Mouse (Mus musculus) midbrain, embryonic 13.5 days (tissue): ENCODE data around the gene Prr13. TPM values are rescaled to one million over a fixed set of nuclear protein-coding genes. Genes with fewer than 3 reads are reported as not detected.

ENCODE experiments used
- ATAC-seq: fragments of 200-750 bp; cut with Nextera tagmentation; 2 replicates; pipeline ENCODE4 v1.8.0; 2017; ENCODE audit warnings: mild to moderate bottlenecking, moderate TSS enrichment, moderate library complexity
- H3K27ac ChIP-seq: fragments of 300-500 bp; sonication (generic); 2 replicates; pipeline ENCODE4 v1.5.1; 2015; ENCODE audit warnings: inconsistent platforms, mild to moderate bottlenecking, moderate library complexity
- H3K27me3 ChIP-seq: fragments of 300-500 bp; sonication (generic); 2 replicates; pipeline ENCODE4 v1.6.1; 2015; ENCODE audit warnings: mild to moderate bottlenecking, inconsistent platforms
- H3K36me3 ChIP-seq: fragments of 300-500 bp; sonication (generic); 2 replicates; pipeline ENCODE4 v1.6.1; 2015; ENCODE audit warnings: mild to moderate bottlenecking, inconsistent platforms
- H3K4me1 ChIP-seq: fragments of 300-500 bp; sonication (generic); replicated peaks from 2 replicates; pipeline ENCODE4 v1.6.1; 2015; ENCODE audit warnings: inconsistent platforms
- H3K4me2 ChIP-seq: fragments of 300-500 bp; sonication (generic); replicated peaks from 2 replicates; pipeline ENCODE4 v1.6.1; 2015; ENCODE audit warnings: moderate library complexity, mild to moderate bottlenecking, inconsistent platforms
- H3K4me3 ChIP-seq: fragments of 300-500 bp; sonication (generic); replicated peaks from 2 replicates; pipeline ENCODE4 v1.5.1; 2015; ENCODE audit warnings: mild to moderate bottlenecking, inconsistent platforms
- H3K9ac ChIP-seq: fragments of 300-500 bp; sonication (generic); replicated peaks from 2 replicates; pipeline ENCODE4 v1.6.1; 2015; ENCODE audit warnings: mild to moderate bottlenecking, inconsistent platforms
- H3K9me3 ChIP-seq: fragments of 300-500 bp; sonication (generic); 2 replicates; pipeline ENCODE4 v1.6.1; 2016; ENCODE audit warnings: mild to moderate bottlenecking, inconsistent platforms
- WGBS: fragments of 180-500 bp; shearing (Covaris S2); methylation state at CpG from one replicate; pipeline ENCODE4 v1.1.7; 2015; 5-methylcytosine and 5-hydroxymethylcytosine counted together
- polyA plus RNA-seq: library from polyadenylated mRNA; unstranded; fragments of >200 nt; fragmentation: Nextera tagmentation; extraction: Ambion mirVana; gene quantifications from 2 replicates; pipeline ENCODE4 v1.2.1, GENCODE M21; 2015

The Prr13 gene
- polyA plus RNA-seq, 1 experiment from 2014 or later, result 113 TPM

DNA sequence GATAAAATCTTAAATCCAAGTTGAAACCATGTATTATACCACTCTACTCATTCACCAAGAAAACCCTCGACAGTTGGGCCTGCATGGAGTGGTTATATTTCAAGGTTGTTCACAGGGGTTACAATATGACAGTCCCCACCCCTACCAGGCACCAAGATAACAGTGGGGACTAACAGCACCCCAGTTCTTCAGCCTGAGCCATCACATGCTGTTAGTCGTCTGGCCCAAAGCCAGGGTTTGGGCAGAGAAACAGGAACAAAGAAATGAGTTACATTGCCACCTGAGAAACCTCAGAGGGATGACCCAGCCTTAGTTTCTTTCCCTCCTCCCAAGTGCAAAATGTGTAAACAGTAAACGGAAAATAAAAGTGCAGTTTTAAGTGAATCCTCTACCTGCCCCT is 40.5 kb downstream of the Prr13 start:
- H3K27ac ChIP-seq, result no peak overlapping the region
- no peak overlapping the region for H3K4me2 ChIP-seq
- ATAC-seq, result no peak
- H3K9me3 ChIP-seq, result no peaks in the 10 kb centered on the region
- H3K9ac ChIP-seq, result no peak overlapping the region
- 83% methylated on average over 3 of the region's 3 CpGs for WGBS
- no peaks in the 10 kb centered on the region for H3K27me3 ChIP-seq
- no peak overlapping the region for H3K4me3 ChIP-seq
- H3K36me3 ChIP-seq, result peaks cover 93% of the 10 kb centered on the region
- no peaks in the 10 kb centered on the region for H3K4me1 ChIP-seq

GRCm38 (mm10) chr15:102499851-102500250 is 41.0 kb downstream of the Prr13 start:
- no peak for ATAC-seq
- no peak overlapping the region for H3K27ac ChIP-seq
- no peak overlapping the region for H3K4me2 ChIP-seq
- whole genome bisulfite sequencing, result 93% methylated on average over 6 of the region's 6 CpGs
- no peaks in the 10 kb centered on the region for H3K9me3 ChIP-seq
- no peak overlapping the region for H3K4me3 ChIP-seq
- H3K9ac ChIP-seq, result no peak overlapping the region
- H3K4me1 ChIP-seq, result no peaks in the 10 kb centered on the region
- no peaks in the 10 kb centered on the region for H3K27me3 ChIP-seq
- peaks cover 94% of the 10 kb centered on the region for H3K36me3 ChIP-seq

- Histone ChIP-seq H3K4me1 (no peaks in the 10 kb centered on the region), H3K4me2 (no peak overlapping the region), H3K27ac (no peak overlapping the region), H3K4me3 (no peak overlapping the region), H3K9ac (no peak overlapping the region), H3K27me3 (no peaks in the 10 kb centered on the region), H3K36me3 (peaks cover 94% of the 10 kb centered on the region), H3K9me3 (no peaks in the 10 kb centered on the region)
- no peak for ATAC-seq
- WGBS, result 96% methylated on average over 5 of the region's 5 CpGs
Measured at GRCm38 (mm10) chr15:102500479-102500878, 41.7 kb downstream of the Prr13 start.

- Histone ChIP-seq H3K27me3 (no peaks in the 10 kb centered on the region), H3K4me1 (no peaks in the 10 kb centered on the region), H3K27ac (no peak overlapping the region), H3K9ac (no peak overlapping the region), H3K4me3 (no peak overlapping the region), H3K9me3 (no peaks in the 10 kb centered on the region), H3K4me2 (no peak overlapping the region), H3K36me3 (peaks cover 94% of the 10 kb centered on the region)
- ATAC-seq, result peak; percentile 18; the same call in 1 of the 2 replicates
- 92% methylated on average over 19 of the region's 19 CpGs for WGBS
Measured at GRCm38 (mm10) chr15:102501084-102501814, 42.4 kb downstream of the Prr13 start.

- ATAC-seq, result no peak
- Histone ChIP-seq H3K9me3 (no peaks in the 10 kb centered on the region), H3K27me3 (no peaks in the 10 kb centered on the region), H3K4me3 (no peak overlapping the region), H3K4me2 (no peak overlapping the region), H3K4me1 (no peaks in the 10 kb centered on the region), H3K27ac (no peak overlapping the region), H3K9ac (no peak overlapping the region), H3K36me3 (peaks cover 86% of the 10 kb centered on the region)
- WGBS, result 84% methylated on average over 9 of the region's 9 CpGs
Measured at GRCm38 (mm10) chr15:102502254-102502840, 43.5 kb downstream of the Prr13 start.

DNA sequence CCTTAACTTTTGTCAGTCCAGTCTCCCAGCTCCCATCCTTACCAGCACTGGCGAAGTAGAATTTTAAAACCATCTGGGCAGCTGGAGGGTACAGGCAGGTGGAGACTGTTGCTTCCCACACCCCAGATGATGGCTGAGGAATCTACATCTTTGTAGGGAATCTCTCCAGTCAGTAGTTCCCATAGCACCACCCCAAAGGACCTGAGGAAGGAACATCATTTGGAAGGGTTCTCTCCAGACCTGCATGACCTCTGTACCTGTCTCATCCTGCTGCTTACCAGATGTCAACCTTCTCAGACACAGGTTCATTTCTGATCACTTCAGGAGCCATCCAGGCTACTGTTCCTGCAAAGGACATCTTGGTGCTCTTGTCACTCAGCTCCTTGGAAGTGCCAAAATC is 44.6 kb downstream of the Prr13 start, which contains the start of gene Gm10337:
Gene Gm10337 (plus strand): TSS at position 276 of the 400 bp plus-strand sequence.
- Histone ChIP-seq H3K9me3 (no peaks in the 10 kb centered on the region), H3K4me1 (peaks cover 4% of the 10 kb centered on the region), H3K27me3 (no peaks in the 10 kb centered on the region), H3K36me3 (peaks cover 83% of the 10 kb centered on the region), H3K4me2 (no peak within 1 kb of the TSS), H3K9ac (no peak within 1 kb of the TSS), H3K27ac (no peak within 1 kb of the TSS), H3K4me3 (no peak within 1 kb of the TSS)
- no peak for ATAC-seq
- WGBS, result 88% methylated on average over 1 of the region's 1 CpGs

DNA sequence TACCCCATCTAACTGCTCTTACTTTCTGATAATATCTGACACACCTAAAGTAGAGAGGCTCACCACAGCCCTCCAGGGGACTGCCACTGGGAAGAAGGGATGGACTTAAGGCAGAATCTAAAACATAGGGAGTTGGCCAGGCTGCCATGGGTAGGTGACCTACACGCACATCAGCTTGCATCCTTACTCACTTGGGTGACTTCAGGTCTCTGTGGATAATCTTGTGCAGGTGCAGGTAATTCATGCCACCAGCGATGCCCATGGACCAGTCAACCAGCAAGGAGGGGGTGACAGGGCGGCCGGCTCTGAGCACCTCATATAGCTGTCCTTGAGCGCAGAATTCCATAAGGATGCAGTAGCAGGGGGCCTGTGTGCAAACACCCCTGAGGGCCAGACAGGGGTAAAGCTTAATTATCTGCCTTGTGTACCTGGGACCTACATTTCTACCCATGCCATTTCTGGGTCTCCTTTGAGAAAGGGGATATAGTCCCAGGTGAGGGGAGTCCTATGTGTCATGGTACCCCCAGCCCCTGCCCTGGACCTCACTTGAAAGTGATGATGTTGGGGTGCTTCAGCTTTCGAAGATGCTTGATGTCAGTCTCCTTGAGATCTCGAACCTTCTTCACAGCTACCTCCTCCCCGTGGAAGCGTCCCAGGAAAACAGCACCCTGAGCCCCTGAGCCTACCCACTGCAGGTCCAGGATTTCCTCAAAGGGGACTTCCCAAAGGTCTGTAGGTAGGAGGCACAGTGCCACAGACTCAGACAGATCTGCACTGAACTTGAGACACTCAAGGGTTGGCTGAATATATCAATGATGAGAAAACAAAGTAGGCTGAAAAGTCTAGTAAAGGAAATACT is 45.3 kb downstream of the Prr13 start:
- no peak overlapping the region for H3K27ac ChIP-seq
- no peak overlapping the region for H3K9ac ChIP-seq
- H3K36me3 ChIP-seq, result peaks cover 78% of the 10 kb centered on the region
- 87% methylated on average over 9 of the region's 9 CpGs for WGBS
- no peak for ATAC-seq
- no peak overlapping the region for H3K4me3 ChIP-seq
- H3K27me3 ChIP-seq, result no peaks in the 10 kb centered on the region
- peaks cover 11% of the 10 kb centered on the region for H3K4me1 ChIP-seq
- H3K9me3 ChIP-seq, result no peaks in the 10 kb centered on the region
- H3K4me2 ChIP-seq, result no peak overlapping the region

DNA sequence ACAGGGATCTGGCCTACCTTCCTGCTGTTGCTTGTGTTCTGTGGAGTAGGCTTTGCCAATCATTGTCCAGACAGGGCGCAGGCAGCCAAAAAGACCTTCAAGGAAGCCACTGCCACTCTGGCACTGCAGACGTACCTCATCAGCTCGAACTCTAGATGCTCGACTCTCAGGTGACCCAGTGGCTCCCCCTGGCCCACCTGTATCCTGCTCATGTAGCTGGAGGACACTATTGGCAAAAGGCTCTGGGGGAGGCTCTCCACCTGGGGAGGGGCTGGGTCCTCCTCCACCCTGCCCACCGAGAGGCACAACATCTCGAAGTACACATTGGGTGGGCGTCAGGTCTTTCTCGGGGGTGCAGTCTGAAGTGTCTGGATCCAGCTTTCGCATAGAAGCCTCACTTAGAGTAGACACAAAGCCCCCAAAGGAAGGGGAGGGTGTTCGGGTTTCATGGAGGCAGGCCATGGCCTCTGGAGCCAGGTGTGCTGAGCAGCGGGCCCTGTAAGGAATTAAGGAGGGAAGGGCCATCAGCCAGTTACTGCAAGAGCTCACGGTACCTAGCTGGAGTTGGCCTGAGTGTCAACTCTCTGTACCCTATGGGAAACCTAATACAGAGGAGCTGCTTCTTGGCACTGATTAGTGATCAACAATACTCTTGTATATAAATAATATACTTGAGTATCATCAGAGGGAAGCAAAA is 46.4 kb downstream of the Prr13 start:
- WGBS, result 81% methylated on average over 12 of the region's 12 CpGs
- H3K9ac ChIP-seq, result no peak overlapping the region
- H3K27ac ChIP-seq, result no peak overlapping the region
- no peak overlapping the region for H3K4me3 ChIP-seq
- no peaks in the 10 kb centered on the region for H3K27me3 ChIP-seq
- peaks cover 68% of the 10 kb centered on the region for H3K36me3 ChIP-seq
- H3K4me2 ChIP-seq, result no peak overlapping the region
- H3K9me3 ChIP-seq, result no peaks in the 10 kb centered on the region
- H3K4me1 ChIP-seq, result peaks cover 21% of the 10 kb centered on the region
- no peak for ATAC-seq

GRCm38 (mm10) chr15:102505770-102506463 is 47.1 kb downstream of the Prr13 start:
- ATAC-seq, result no peak
- Histone ChIP-seq H3K4me3 (no peak overlapping the region), H3K4me1 (peaks cover 26% of the 10 kb centered on the region), H3K4me2 (no peak overlapping the region), H3K9me3 (no peaks in the 10 kb centered on the region), H3K27ac (no peak overlapping the region), H3K36me3 (peaks cover 61% of the 10 kb centered on the region), H3K9ac (no peak overlapping the region), H3K27me3 (no peaks in the 10 kb centered on the region)
- WGBS, result 91% methylated on average over 9 of the region's 9 CpGs

GRCm38 (mm10) chr15:102506464-102506830 is 47.6 kb downstream of the Prr13 start:
- Histone ChIP-seq H3K9me3 (no peaks in the 10 kb centered on the region), H3K36me3 (peaks cover 56% of the 10 kb centered on the region), H3K9ac (no peak overlapping the region), H3K4me3 (no peak overlapping the region), H3K27ac (no peak overlapping the region), H3K4me2 (no peak overlapping the region), H3K27me3 (no peaks in the 10 kb centered on the region), H3K4me1 (peaks cover 31% of the 10 kb centered on the region)
- no peak for ATAC-seq
- WGBS, result 80% methylated on average over 2 of the region's 2 CpGs

DNA sequence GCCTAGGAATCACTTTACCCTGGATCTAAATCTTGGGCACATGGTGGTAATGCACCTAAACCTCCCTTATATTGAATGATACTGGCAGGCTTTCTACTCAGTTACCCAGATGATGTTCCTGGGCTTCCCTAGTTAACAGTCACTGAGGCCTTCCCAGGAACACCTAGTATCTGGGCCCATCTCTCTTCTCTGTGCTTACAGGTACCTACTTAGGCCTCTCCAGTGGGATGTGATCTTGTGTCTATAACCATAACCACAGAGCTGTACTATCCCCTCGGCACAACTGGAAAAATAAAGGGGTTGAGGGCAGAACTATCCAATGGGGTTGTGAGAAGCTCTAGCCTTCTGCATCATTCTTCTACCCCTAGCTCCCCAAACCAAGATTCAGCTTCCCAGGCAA is 48.0 kb downstream of the Prr13 start:
- Histone ChIP-seq H3K27ac (no peak overlapping the region), H3K4me3 (no peak overlapping the region), H3K9ac (no peak overlapping the region), H3K9me3 (no peaks in the 10 kb centered on the region), H3K4me1 (peaks cover 35% of the 10 kb centered on the region), H3K4me2 (no peak overlapping the region), H3K36me3 (peaks cover 51% of the 10 kb centered on the region), H3K27me3 (no peaks in the 10 kb centered on the region)
- no peak for ATAC-seq
- WGBS, result 86% methylated on average over 1 of the region's 1 CpGs
